Mouse (Mus musculus): ENCODE data around the gene Gramd2.

GRCm38 (mm10) chr9:59667250-59667649, 12.7 kb upstream of the Gramd2 start:
- TF ChIP-seq CTCF (IDR thresholded peaks at IDR 0.05; ENCODE audit: borderline replicate concordance, insufficient read depth, low read length), result no peak
- TF ChIP-seq POLR2A (IDR thresholded peaks at IDR 0.05; ENCODE audit: low read depth, low read length), result no peak

All from embryonic fibroblast, embryonic 13.5 days (primary cell).